Mouse (Mus musculus): ENCODE measurements around the gene Grin1.
A peak's percentile ranks its signal among the peaks of the same experiment; 100 is the strongest.
"Not testable (repeated sequence)": the region's sequence is repeated elsewhere in the genome, so short reads cannot be mapped to it uniquely, and the experiment has no call there.

The Grin1 gene

GRCm38 (mm10) chr2:25286837-25287636 is 31.9 kb downstream of the Grin1 start:
- DNase-seq (ENCODE audit: low read depth), result no peak

- no peak for DNase-seq (ENCODE audit: low read depth)
These were observed 32.7 kb downstream of the Grin1 start for GRCm38 (mm10) chr2:25286314-25286713.

- DNase-seq (ENCODE audit: low read depth), result no peak
These were observed 33.4 kb downstream of the Grin1 start for GRCm38 (mm10) chr2:25285551-25285950.

GRCm38 (mm10) chr2:25278928-25279882 is 39.8 kb downstream of the Grin1 start:
- DNase-seq (ENCODE audit: low read depth), result peak; percentile 92

GRCm38 (mm10) chr2:25273010-25273409 is 46.0 kb downstream of the Grin1 start:
- DNase-seq (ENCODE audit: low read depth), result no peak

- DNase-seq (ENCODE audit: low read depth), result no peak
These were observed 46.5 kb downstream of the Grin1 start for GRCm38 (mm10) chr2:25272515-25272914.

GRCm38 (mm10) chr2:25271827-25272511 is 47.0 kb downstream of the Grin1 start, which contains the start of the genes Ssna1 and Anapc2:
Gene Ssna1, minus strand, starts transcription at chr2:25272438.
Gene Anapc2, plus strand, starts transcription at chr2:25272478.
- peak; percentile 98 for DNase-seq (ENCODE audit: low read depth)

- DNase-seq (ENCODE audit: low read depth), result no peak
These were observed 51.2 kb downstream of the Grin1 start for GRCm38 (mm10) chr2:25267746-25268309.

GRCm38 (mm10) chr2:25267241-25267640 is 51.7 kb downstream of the Grin1 start:
- DNase-seq (ENCODE audit: low read depth), result no peak

- DNase-seq (ENCODE audit: low read depth), result no peak
These were observed 52.3 kb downstream of the Grin1 start for GRCm38 (mm10) chr2:25266720-25267119.

- no peak for DNase-seq (ENCODE audit: low read depth)
These were observed 52.9 kb downstream of the Grin1 start for GRCm38 (mm10) chr2:25265897-25266656.

GRCm38 (mm10) chr2:25264851-25265250 is 54.1 kb downstream of the Grin1 start:
- DNase-seq (ENCODE audit: low read depth), result no peak

- no peak for DNase-seq (ENCODE audit: low read depth)
These were observed 54.7 kb downstream of the Grin1 start for GRCm38 (mm10) chr2:25264286-25264660.

- DNase-seq (ENCODE audit: low read depth), result no peak
These were observed 55.2 kb downstream of the Grin1 start for GRCm38 (mm10) chr2:25263623-25264285.

- DNase-seq (ENCODE audit: low read depth), result peak; percentile 80
These were observed 56.0 kb downstream of the Grin1 start for GRCm38 (mm10) chr2:25262795-25263622.

GRCm38 (mm10) chr2:25262291-25262767 is 56.7 kb downstream of the Grin1 start, which contains the start of gene Tprn:
Gene Tprn, plus strand, starts transcription at chr2:25262618.
- DNase-seq (ENCODE audit: low read depth), result peak; percentile 96

- no peak for DNase-seq (ENCODE audit: low read depth)
These were observed 57.1 kb downstream of the Grin1 start for GRCm38 (mm10) chr2:25261870-25262269.

GRCm38 (mm10) chr2:25258887-25259286 is 60.1 kb downstream of the Grin1 start:
- peak; percentile 65 for DNase-seq (ENCODE audit: low read depth)

- not testable (repeated sequence) for DNase-seq (ENCODE audit: low read depth)
These were observed 61.7 kb downstream of the Grin1 start for GRCm38 (mm10) chr2:25257250-25257649.

Measured in induced T-regulatory cell, adult 2 months (primary cell).